Mouse (Mus musculus): Measurements from ENCODE around the gene Ccdc61.

The Ccdc61 gene

DNA sequence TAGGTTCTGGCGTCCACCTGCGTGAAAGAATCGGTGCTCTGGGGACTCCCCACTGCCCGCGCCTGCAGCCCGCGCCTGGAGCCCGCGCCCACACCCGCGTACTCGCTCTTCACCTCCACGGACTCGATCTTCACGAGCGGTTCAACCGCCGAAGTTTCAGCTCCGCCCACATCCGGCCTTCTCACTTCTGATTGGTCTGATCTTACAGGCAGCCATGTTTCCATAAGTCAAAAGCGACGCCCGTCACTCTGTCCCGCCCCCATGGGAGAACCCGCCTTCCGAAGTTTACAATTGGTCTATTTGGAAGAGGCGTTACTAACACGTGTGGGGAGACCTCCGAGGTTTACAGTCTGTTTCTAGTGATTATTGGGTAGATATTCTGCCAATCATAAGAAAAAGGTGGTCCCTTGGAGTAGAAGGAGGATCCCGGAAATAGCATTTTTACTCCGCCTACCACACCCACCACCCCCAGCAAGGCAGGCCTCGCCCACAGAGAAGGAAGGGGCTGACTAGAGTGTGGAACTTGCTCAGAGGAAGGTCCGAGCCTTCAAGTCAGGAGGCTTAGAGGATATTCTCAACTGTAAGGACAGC is at the start of gene Ccdc61:
TSS of gene Ccdc61 (minus strand) at position 175 of the 591 bp plus-strand sequence.
- peak; percentile 97 for DNase-seq

DNA sequence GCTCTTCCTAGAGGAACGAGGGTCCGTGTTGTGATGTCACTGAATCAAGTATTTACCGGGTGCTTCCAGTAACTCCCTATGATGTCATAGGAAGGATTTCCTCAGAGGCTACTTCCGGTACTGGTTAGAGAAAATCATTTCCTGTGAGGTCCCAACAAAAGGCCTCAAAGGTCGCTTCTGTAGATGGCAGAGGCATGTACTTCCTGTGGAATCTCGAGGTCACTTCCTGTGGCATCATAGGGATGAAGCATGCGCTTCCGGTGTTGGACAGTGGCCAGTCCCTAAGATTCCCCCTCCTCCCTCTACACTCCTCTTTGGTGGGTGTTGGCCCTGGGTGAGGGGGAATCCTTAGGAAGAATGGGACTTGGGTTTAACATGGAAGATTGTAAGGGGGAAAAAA is 49.2 kb upstream of the Ccdc61 start:
- DNase-seq, result peak; percentile 55

DNA sequence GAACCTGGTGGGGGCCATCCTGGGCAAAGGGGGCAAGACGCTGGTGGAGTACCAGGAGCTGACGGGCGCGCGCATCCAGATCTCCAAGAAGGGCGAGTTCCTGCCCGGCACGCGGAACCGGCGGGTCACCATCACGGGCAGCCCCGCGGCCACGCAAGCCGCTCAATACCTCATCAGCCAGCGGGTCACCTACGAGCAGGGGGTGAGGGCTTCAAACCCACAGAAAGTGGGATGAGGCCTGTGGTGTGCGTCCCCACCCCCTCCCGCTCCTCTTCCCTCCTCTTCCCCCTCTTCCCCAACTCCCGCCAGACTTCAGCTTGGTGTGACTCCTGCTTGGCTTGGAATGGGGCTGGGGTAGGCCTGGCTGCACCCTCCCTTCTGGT is 48.2 kb upstream of the Ccdc61 start:
- DNase-seq, result no peak

DNA sequence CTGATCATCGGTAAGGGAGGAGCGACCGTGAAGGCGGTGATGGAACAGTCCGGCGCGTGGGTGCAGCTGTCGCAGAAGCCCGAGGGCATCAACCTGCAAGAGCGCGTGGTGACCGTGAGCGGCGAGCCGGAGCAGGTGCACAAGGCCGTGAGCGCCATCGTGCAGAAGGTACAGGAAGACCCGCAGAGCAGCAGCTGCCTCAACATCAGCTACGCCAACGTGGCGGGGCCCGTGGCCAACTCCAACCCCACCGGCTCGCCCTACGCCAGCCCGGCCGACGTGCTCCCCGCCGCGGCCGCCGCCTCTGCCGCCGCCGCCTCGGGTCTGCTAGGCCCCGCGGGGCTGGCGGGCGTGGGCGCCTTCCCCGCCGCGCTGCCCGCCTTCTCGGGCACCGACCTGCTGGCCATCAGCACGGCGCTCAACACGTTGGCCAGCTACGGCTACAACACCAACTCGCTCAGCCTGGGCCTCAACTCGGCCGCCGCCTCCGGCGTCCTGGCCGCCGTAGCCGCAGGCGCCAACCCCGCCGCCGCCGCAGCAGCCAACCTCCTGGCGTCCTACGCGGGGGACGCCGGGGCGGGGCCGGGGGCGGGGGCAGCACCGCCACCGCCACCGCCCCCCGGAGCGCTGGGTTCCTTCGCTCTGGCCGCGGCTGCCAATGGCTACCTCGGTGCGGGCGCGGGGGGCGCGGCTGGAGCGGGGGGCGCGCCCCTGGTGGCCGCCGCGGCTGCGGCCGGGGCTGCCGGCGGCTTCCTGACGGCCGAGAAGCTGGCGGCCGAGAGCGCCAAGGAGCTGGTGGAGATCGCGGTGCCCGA is 47.6 kb upstream of the Ccdc61 start:
- DNase-seq, result peak; percentile 58

DNA sequence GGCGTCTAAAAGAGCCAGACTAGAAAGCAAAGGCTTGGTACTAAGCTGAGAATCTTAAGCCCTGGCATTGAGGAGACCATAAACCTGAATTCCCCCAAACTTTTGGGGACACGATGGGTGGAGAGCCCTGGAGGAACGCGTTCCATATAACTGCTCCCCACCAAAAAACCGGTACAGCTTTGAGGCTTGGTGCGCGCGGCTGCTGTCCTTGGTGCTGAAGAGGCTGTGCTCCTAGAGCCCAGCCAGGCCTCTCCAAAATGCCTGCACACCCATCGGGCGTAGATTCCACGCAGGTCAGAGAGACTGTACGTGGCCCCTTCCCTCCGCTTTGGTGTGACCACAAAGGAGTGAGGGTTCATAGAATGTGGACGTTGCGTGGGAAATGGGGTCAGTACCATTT is 41.2 kb upstream of the Ccdc61 start:
- peak; percentile 61 for DNase-seq

DNA sequence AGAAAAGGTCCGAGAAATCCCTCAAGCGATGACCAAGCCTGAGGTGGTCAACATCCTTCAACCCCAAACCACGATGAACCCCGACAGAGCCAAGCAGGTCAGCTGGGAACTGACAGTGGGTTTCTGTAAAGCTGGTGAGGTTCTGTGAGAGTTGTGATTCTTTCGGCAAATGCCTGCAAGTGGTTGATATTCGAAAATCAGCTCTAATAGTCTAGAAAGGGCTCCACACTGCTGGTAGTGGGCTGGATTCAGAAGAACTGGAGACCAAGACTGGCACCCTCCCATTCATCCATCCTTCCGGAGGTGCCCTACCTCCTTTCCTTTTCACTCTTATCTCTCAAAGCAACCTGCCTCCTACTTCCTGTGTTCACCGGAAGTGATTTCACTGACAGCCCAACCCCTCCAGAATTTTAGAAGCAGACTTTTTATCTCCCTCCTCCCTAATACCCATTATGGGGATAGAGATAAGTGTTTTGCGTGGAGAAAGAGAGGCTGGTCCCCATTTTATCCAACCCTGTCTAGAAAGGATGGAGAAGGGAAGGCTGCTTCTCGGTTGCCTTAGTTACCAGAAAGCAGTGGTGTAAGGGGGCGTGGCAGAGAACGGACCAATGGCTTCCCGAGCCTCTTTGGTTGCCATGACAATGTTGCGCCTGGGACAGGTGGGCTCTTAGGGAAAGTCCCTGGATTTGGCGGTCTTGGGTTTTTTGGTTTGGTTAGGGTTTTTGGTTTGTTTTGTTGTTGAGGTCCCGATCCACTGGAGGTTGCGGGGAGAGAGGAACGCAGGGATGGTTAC is 40.5 kb upstream of the Ccdc61 start:
- DNase-seq, result no peak

DNA sequence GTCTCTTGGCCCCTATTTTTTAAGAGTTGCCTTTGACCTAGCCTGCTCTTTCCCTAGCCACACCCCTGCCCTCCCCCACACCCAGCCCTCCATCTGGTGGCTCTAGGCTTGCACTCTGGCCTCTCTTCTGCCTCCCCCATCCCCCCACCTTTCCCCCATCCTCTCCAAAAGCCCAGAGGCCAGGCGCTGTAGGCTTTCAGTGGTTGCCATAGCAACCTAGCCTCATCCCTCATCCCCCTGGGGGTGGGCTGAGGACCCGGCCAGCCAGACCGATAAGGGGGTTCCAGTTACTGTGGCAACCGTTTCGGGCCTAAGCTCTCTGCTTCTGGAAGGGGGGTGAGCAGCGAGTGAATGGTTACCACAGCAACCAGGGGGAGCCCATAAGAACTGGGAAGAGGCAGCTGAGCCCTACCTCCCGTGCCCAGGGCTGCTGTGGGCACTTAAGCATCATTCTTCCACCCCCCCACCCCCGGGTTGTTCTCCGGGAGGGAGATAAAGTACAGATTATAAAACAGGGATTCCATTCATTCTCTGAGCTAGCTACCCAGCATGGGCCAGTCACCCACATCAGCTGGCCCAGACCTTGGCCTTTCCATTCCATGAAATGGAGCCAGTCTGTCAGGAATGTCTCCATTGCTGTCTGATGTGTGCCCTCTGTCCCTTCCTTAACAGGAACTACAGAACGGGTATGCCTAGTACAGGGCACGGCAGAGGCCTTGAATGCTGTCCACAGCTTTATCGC is 39.7 kb upstream of the Ccdc61 start:
- DNase-seq, result no peak

DNA sequence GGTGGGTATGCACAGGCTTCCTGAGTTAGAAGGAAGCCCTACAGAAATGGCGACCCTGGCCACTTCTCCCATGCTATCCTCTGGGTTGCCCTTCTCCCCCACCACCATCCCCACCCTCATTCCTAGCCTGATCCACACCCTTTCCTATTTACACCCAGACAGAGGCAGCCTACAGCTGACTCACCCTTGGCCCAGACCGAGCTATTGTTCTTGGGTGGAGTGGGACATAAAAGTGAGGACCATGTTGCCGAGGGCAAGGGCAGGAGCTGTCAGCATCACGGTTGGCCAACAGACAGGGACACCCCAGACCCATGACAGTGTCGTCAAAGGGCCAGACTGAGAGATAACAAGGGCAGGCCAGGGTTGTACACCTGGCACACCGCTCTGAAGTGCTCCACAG is 37.9 kb upstream of the Ccdc61 start:
- peak; percentile 64 for DNase-seq

DNA sequence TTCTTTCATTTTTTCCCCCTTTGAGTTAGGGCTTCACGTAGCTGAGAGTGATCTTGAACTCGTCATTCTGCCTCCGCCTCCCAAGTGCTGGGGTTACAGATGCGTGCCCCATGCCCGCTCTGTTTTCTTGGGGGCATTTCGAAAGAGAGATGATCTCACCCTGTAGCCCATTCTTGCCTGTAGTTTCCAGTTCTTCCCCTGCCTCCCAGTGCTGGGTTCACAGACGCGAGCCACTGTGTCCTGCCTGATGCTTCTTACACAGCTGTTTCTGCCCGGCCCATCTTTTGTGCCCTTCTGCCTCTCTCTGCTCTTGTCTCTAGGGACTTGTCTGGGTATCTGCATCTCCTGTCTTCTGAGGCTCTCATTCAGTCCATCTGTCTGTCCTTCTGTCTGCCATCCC is 32.6 kb upstream of the Ccdc61 start:
- no peak for DNase-seq

DNA sequence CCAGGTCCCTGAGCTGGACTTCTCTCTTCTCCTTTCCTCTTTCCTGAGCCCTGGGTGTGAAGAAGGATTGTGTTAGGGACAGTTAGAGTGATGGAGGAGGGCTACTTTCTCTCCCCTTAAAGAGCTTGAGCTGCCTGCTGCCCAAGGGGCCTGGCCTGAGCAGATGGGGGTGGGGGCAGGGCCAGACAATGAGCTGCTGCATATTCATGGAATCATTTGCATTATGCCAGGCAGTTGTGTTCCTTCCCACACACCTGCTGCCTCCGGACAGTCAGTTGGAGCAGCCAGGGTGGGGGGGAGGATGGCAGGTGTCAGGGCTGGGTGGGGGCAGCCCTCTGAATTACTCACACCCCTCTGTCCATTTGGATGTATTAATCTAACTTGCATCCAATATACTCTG is 32.2 kb upstream of the Ccdc61 start:
- no peak for DNase-seq

DNA sequence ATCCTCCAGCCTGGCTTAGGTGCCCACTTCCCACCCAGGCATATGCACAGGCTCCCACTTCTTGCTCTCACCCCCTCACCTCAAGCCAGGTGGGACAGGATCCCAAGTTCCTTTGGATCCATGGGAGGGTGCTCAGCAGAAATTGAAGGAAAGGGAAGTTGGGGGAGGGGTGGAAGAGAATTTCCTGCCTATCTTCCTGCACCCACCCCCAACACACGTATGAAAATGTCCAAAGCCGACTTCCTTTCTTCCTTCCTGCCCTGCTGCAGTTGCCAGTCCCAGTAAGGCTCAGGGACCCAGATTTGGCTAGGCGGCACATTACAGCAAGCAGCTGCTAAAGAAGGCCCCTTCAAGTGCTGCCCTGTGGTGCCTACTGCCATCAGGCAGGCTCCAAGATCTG is 17.5 kb upstream of the Ccdc61 start:
- peak; percentile 49 for DNase-seq

DNA sequence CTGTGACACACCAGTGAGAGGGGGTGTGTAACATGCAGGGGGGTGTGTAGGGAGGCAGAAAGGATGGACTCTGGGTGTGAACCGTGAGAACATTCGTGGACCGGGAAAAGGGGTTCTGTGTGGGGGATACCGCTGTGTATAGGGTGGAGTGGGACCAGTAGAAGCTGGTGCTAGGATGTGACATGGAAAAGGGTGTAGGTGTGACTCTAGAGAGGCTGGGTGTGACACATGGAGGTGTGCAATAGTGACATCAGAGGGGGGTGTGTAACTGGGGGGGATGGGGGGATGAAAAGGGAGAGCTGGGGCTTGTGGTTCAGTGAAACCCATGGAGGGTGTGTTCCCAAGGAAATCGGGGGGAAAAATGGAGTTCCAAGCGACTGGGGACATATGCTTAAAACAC is 16.7 kb upstream of the Ccdc61 start:
- DNase-seq, result no peak

DNA sequence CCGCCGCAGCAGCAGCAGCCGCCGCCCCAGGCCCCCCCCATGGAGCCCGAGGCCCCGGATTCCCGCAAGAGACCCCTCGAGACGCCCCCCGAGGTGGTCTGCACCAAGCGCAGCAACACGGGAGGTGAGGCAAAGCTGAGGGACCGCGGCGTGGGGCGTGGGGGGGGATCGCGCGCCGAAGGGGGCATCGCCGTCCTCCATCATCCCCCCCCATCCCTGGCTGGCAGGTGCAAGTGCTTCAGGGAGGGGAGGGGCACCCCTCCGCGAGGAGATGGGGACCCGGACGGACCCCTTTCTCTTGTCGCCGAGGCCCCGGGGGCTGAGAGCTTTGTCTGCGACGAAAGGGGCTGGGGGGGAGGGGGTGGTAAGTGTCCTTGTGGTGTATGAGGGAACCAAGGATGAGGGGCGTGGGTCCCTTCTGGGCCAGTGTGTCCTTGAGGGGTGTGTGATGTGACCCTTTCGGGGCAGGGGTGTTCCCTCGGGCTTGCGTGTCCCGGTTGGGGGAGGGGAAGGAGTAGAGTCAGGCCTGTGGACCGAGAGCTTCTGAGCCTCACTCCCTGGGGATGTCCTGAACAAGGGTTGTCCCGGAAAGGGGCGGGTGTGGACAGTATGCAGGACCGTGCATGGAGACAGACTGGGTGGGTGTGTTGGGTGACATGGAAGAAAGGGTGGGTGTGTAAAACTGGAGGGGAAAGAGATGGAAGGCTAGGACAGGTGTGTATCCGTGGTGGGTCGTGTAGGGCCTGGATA is 16.0 kb upstream of the Ccdc61 start:
- DNase-seq, result peak; percentile 61

DNA sequence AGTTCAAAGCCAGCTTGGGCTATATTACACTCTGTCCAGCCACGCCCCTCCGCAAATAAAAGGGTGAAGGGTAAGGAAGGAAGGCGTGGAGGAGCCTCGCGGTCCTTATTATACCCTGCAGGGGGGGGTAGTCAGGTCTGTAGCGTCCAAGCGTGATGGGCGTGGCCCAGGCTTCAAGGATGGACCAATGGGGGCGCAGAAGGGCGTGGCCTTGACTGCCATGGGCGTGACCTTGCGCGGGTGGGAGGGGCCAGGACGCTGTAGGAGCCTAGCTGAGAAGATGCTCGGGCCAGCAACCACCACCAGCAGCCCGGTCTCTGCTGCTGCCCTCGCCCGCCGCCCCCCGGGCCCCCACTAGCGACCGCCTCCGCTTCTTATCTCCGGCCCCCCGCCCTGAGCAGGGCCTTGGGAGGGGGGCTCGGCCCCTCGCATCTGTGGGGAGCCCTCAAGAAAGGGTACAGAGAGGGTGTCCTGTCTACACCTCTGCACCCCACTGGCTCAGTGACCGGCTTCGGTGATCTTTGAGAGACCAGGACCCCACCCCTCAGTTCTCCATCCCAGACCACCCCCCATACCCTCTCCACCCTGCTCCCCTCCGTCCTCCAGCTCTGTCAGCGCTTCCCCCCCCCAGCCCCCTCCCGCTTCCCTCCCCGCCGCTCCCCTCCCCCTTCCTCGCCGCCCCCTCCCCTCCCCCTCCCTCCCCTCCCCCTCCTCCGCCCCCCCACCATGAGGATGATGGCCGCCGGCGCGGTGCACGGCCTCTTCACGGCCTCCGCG is 15.1 kb upstream of the Ccdc61 start, which contains the start of gene Nova2:
TSS of gene Nova2 (plus strand) at position 727 of the 777 bp plus-strand sequence.
- peak; percentile 88 for DNase-seq

DNA sequence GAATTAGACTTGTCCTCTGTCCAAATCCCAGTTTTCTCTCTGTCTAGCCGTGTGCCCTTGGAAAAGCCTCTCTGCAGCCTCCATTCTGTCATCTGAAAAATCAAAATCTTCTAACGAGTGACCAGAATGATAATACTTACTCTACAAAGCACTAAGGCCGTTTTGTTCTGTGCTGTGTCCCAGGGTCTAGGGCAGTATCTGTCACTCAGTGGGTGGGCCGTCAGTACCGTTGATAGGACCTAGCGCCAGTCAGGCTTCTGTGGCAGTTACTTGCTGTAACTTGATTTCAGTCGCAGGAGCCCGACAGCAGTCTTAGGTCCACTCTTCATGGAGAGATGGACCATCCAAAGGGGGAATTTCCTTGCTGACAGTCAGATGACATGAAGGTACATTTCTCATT is 14.1 kb upstream of the Ccdc61 start:
- no peak for DNase-seq

DNA sequence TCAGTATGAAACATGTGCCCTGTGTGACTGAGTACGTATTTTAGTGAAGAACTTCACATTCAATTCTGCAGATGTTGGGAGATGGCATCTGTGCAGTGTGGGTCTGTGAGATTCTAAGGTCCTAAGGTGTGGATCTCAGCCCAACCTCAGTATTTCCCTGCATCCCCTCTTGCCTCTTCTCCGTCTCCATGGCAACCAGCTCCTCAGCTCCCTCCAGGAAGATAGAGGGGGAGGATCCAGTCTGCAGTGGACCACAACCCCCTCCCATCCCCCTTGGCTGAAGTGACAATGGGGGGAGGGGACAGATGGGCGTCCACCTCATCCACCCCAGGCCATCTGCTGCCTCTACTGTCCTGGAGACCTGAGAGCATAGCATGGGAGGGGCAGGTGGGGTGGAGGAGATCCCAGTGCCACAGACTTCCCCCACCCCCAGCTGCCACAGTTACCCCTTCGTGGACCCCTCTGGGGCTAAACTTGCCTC is 13.5 kb upstream of the Ccdc61 start:
- no peak for DNase-seq

DNA sequence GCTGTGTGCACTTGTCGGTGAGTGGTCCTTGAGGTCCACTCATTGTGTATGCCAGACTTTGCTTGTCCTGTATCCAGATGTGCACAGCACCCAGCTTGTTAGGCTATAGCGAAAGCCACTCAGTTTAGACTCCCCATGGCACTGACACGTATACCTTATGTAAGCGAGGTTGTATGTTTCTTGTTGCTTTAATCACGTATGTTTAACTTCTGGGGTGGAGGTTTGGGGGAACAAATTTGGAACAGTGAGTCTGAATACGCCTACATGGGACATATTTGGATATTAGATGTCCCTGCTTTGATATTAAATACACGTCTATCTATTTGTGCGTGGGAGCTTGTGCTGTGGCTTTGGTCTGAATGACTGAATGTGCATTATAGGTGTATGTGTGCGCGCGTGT is 13.1 kb upstream of the Ccdc61 start:
- no peak for DNase-seq

DNA sequence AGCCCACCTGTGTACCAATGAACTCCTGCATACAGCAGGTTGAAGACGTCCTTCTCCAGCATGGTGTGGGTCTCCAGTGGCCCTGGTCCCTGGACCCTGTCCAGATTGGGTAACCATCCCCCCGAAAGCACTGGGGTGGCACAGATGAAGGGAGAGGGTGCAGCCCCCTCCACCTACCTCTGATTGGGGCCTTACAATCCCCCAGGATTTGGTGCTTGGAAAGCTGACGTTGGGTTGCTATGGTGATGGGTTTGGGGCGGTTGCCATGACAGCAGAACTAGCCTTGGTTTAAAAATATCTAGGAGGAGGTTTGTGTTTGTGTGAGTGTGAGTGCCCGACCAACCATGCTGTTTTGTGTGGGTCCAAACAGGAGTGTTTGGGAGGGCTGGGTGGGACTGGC is 12.6 kb upstream of the Ccdc61 start:
- no peak for DNase-seq

DNA sequence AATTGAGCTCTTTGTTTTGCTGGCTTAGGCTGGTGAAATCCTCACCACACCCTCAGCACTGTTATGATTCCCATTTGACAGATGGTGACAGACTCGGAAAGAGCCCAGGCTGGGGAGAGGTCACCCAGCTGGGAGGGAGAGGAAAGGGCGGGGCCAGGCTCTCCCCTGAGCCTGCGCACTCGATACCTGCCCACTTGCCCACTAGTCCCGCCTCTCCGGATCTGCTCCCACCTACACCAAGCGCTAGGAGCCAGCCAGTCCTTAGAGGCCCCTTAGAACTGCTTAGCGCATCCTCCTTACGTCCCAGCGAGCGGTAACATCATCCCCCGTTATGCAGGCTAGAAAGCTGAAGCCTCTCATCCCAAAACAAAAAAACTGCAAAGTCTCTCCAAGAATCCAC is 10.9 kb upstream of the Ccdc61 start:
- DNase-seq, result peak; percentile 75

DNA sequence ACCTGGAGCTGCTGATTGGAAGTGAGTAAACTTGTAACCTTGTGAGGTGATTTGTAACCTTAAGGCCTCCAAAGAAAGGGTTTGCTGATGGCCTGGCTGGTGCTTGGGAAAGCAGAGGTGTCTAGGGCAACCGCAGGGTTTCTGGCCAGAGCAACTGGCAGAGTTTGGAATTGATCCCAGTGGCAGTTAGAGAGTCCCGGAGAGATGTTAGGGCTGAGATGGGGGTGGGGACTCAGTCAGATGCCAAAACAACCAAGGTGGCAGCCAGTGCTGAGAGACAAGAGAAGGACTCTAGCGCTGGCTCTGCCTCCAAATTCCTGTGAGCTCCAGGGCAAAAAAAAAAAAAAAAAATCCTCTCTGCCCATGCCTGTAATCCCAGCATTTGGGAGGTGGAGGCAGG is 7.7 kb upstream of the Ccdc61 start:
- no peak for DNase-seq

DNA sequence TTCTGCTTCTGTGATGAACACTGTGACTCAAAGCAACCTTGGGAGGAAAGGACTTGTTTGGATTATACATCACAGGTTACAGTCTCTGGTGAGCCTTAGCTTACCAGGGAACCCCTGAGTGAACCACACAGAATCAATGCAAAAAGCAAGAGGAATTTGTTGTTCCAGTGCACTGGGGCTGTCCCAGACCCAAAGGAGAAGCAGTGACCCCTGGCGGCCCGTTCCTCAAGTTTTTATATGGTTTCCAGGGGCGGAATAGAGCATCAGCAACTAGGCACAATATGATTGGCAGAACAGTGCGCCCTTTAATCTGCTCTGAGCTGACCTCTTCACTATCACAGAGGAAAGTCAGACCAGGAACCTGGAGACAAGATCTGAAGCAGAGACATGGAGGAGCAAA is 6.0 kb upstream of the Ccdc61 start:
- DNase-seq, result no peak

Data from lung, postnatal 14 days (tissue).